Mouse (Mus musculus) neutrophil, adult 5-6 weeks (primary cell): ENCODE measurements around the gene Ppp2r5c. TPM values are rescaled to one million over a fixed set of nuclear protein-coding genes. Genes with fewer than 3 reads are reported as not detected.

Experiments
- ATAC-seq: fragments of 151-379, 151-347 bp; 2 replicates; pipeline ENCODE4 v1.8.0; 2017; ENCODE audit warnings: mild to moderate bottlenecking, moderate TSS enrichment; ENCODE audit not compliant: insufficient number of reproducible peaks, poor library complexity, low FRiP score, severe bottlenecking; ENCODE audit errors: extremely low read depth
- total RNA-seq: library from RNA; stranded (forward); fragments of 200-1000 nt; gene quantifications from 2 replicates; pipeline ENCODE4 v1.2.3, GENCODE M21; 2017

Gene Ppp2r5c
- 223 and 243 TPM in 2 replicates for total RNA-seq

GRCm38 (mm10) chr12:110446290-110447170 is at the start of gene Ppp2r5c:
Ppp2r5c (plus strand) TSS chr12:110447120.
- peak; percentile 86 for ATAC-seq

GRCm38 (mm10) chr12:110398351-110398750 is 48.6 kb upstream of the Ppp2r5c start:
- peak; percentile 39; the same call in 1 of the 2 replicates for ATAC-seq

- no peak for ATAC-seq
These were observed 47.8 kb upstream of the Ppp2r5c start for GRCm38 (mm10) chr12:110399161-110399560.

GRCm38 (mm10) chr12:110400936-110401335 is 46.0 kb upstream of the Ppp2r5c start:
- no peak for ATAC-seq

GRCm38 (mm10) chr12:110401871-110402270 is 45.0 kb upstream of the Ppp2r5c start:
- no peak for ATAC-seq

DNA sequence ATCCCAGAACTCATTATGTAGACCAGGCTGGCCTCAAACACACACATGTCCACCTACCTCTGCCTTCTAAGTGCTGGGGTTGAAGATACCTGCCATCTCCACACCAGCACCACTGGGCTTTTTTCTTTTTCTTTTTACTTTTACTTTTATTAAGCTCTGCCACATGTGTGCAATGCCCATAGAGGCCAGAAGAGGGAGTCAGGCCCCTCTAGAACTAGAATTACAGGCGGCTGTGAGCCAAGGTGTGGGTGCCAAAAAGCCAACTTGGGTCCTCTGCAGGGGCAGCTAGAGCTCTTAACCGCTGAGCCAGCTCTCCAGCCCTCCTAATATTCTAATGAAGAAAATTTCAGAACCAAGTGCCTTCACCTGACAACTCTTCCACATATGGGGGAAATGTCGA is 30.7 kb upstream of the Ppp2r5c start:
- peak; percentile 37; the same call in 1 of the 2 replicates for ATAC-seq

DNA sequence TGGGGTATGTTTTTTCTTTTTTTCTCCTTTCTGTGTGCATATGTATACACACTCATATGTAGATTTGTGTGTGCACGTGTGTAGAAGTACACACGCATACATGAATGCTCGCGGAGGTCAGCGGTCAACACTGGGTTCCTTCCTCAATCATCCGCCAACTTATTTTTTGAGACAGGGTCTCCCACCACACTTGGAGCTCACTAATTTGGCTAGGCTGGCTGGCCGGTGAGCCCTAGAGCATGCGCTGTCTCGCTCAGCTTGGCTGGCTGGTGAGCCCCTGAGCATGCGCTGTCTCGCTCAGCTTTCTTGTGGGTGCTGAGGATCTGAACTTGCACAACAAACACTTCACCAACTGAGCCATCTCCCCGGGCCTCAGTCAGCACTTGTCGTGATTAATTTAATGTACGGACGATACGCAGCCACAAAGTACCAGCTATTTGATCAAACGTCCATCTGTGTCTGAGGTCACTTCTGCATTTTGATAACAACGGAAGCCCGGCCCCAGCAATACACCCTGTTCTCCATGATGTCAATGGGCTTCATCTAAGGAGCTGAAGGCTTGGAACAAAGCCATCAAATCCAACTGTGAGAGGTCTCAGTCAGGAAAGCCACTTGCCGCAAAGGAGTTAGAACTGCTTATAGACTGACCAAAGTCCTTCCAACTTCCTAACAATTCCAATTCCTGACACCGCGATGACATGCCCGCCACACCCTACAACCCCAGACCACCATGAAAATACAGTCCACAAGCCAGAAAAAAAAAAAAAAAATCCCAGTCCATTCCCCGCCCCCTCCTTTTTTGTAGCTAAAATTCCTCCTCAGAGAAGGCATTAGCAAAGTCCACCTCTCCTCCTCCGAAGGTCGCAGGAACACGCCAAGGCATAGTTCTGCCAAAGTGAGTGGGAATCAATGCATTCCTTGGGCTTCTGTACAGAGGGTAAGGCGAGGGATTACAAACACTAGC is 29.6 kb upstream of the Ppp2r5c start:
- peak; percentile 25; the same call in 1 of the 2 replicates for ATAC-seq

DNA sequence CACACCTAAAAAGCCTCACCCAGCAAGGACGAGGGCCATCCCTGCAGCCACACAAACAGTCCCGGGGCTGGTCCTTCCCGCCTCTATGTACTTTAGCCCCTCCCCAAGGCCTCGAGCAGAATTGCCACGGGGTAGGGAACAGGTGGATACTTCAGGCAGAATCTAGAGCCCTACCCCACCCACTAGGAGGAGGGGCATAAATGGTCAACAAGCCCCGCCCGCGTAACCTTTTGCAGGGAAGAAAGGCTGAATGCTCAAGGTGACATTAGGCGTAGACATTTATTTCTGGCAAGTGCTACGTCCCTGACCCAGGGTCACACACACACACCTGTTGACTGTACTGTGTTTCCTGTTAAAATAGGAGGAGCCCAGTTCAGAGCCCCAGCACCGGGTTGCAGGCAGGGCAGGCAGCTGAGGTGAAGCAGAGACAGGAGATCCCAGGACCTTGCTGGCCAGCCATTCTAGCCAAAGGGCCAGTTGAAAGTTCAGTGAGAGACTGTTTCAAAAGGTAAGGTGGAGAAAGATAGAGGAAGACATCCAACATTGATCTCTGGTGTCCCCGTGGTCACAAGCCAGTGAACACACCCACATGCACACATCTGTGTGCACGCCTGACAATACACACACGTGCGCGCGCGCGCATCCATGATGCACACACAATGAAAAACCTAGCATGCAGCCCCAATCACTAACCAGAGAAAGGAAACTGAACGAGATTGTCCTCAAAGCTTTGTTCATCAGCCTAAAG is 28.8 kb upstream of the Ppp2r5c start:
- no peak for ATAC-seq

DNA sequence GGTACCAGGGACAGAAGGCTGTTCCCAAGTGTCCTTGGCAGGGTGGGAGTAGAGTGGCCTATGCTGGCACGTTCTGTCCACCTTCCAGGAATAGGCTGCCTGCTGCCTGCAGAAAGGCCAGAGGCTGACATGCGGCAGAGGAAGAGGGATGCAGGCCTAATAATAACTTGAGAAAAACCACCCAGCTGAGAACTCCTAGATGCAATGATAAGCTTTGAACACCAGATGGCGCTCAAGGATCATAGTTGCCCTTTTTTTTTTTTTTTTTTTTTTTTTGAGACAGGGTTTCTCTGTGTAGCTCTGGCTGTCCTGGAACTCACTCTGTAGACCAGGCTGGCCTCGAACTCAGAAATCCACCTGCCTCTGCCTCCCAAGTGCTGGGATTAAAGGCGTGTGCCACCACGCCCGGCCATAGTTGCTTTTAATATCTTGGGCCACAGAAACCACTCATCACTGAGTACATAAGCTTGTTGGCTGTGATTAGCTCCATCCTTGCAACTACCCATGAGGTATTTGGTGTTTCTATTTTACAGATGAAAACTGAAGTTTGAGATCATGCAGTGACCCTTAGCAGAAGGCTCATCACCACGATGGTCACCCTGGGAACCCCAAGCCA is 28.1 kb upstream of the Ppp2r5c start:
- peak; percentile 70 for ATAC-seq

DNA sequence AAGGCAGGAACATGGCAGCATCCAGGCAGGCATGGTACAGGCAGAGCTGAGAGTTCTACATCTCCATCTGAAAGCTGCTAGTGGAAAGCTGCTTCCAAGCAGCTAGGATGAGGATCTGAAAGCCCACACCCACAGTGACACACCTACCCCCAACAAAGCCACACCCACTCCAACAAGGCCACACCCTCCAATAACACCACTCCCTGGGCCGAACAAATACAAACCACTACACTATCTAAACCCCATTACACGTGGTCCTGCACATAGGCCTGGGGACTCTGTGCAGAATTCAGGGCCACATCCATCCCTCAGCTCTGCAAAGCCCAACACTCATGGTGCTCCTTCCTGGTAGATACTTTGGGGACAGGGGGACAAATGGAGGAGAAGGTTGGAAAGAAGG is 27.0 kb upstream of the Ppp2r5c start:
- no peak for ATAC-seq

GRCm38 (mm10) chr12:110421361-110421760 is 25.6 kb upstream of the Ppp2r5c start:
- ATAC-seq = no peak

DNA sequence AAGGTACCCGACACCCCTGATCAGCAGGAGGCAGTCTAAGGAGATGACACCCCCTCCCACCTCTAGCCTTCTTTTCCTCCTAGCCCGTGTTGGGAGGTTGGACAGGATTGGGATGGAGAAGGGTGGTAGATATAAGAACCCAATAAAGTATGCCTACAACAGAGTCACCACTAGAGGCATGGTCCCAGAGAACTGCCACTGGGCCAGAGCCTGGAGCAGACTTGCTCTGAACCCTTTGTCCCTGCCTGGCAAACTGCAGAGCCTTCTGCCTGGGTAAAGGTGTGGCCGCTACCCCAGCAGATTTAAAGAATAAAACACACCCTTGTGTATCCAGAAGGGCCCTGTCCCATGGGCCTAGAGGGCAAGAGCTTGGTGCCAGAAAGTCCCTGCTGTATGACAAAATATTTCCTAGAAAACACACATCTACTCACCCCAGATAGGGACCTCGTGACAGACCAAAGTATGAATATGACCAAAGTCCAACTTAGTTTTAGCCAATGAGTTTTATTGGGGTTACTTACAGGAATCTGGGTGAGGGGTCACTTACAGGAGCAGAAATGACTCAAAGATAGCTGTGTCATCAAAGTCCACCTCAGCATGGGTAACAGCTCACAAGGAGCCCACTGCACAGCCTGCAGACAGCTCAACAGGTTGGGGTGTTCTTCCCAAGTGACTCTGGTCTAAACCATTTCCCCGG is 22.8 kb upstream of the Ppp2r5c start:
- no peak for ATAC-seq

- ATAC-seq = no peak
These were observed 20.4 kb upstream of the Ppp2r5c start for GRCm38 (mm10) chr12:110426417-110427010.

DNA sequence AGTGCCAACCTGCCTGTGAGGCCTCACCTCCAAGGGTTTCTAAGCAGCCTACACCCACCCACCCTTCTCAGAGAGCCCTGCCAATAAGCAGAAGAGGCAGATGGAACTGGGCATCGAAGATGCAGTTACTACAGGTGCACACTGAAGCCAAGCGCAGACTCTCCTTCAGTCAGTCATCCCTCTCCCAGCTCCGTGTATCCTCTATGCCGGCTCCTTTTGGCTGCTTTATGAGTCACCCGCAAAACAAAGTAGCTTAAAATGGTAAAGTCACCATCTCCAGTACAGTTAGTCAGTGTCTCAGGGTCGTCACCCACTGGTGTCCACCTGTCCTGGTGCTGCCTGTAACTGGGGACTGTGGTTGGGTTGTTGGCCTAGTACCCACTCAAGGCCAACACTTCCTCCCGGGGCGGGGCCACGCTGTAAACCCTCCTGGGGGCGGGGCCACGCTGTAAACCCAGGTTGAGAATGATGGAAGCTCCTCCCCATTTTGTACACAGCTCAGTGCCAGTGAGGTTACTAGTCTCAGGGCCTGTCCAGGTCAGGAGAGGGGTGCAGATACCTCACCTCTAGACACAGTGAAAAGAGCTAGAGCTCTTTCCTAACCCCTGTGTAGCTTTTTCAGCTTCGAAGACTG is 17.5 kb upstream of the Ppp2r5c start:
- no peak for ATAC-seq

DNA sequence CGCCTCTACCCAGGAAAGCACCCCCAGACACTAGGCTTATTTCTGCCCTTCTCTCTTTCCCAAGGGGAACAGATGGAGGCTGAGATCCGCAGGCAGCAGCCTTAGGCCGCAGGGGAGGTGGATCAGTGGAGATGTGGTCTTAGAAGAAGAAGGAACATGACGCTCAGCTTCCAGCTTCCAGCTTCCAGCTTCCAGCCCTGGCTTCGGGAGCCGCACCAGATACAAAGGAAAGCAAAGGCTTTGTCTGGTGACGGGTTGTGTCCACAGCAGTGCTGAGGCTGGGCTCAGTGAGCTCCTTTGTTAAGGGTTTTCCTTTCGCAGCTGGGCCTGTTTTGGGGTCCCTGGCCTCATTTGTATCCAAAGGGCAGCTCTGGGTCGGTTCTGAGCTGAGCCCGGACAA is 16.9 kb upstream of the Ppp2r5c start:
- no peak for ATAC-seq

DNA sequence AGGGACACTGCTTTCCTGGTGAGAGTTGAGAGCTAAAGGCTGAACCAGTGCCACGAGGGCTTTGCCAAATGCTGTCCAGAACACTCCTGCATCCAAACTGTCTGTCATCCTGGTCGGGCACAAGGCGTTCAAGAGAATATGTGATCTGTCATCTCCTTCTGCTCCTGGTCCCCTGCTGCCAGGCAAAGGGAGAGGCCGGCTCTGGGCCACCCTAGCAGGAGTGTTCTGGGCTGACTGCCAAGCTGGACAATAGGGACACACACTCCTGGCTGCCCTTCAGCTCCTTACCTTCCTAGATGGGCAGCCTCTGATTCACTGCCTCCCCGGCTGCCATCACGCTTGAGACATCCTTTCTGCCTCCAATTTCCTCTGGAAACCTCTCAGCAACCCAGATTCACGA is 15.1 kb upstream of the Ppp2r5c start:
- no peak for ATAC-seq
